Mouse (Mus musculus) stomach, embryonic 14.5 days (tissue): ENCODE measurements around the gene Cavin2. TPM values are rescaled to one million over a fixed set of nuclear protein-coding genes. Genes with fewer than 3 reads are reported as not detected.

Source experiments
- ATAC-seq: fragments of 200-750 bp; cut with Nextera tagmentation; 2 replicates; pipeline ENCODE4 v1.8.0; 2017; ENCODE audit warnings: low read depth, moderate TSS enrichment; ENCODE audit not compliant: insufficient number of reproducible peaks, insufficient read depth, low FRiP score
- H3K27ac ChIP-seq: fragments of 300-500 bp; sonication (generic); 2 replicates; pipeline ENCODE4 v1.5.1; 2014; ENCODE audit warnings: mild to moderate bottlenecking, low read length, moderate library complexity, mixed read lengths
- H3K27me3 ChIP-seq: fragments of 300-500 bp; sonication (generic); 2 replicates; pipeline ENCODE4 v1.6.1; 2014; ENCODE audit warnings: low read length, control low read depth, mixed read lengths; ENCODE audit not compliant: control insufficient read depth, insufficient read depth
- H3K36me3 ChIP-seq: fragments of 300-500 bp; sonication (generic); 2 replicates; pipeline ENCODE4 v1.6.1; 2014; ENCODE audit warnings: mild to moderate bottlenecking, control low read depth, low read length, moderate library complexity, mixed read lengths; ENCODE audit not compliant: control insufficient read depth, insufficient read depth
- H3K4me1 ChIP-seq: fragments of 300-500 bp; sonication (generic); 2 replicates; pipeline ENCODE4 v1.6.1; 2014; ENCODE audit warnings: low read length, control low read depth, mixed read lengths; ENCODE audit not compliant: control insufficient read depth, insufficient read depth
- H3K4me2 ChIP-seq: fragments of 300-500 bp; sonication (generic); replicated peaks from 2 replicates; pipeline ENCODE4 v1.6.1; 2014; ENCODE audit warnings: low read depth, low read length, control low read depth
- H3K4me3 ChIP-seq: fragments of 300-500 bp; sonication (generic); 2 replicates; pipeline ENCODE4 v1.5.1; 2014; ENCODE audit warnings: low read depth, low read length, control low read depth
- H3K9ac ChIP-seq: fragments of 300-500 bp; sonication (generic); replicated peaks from 2 replicates; pipeline ENCODE4 v1.6.1; 2014; ENCODE audit warnings: low read depth, mild to moderate bottlenecking, control low read depth, low read length, moderate library complexity, mixed read lengths
- H3K9me3 ChIP-seq: fragments of 300-500 bp; sonication (generic); 2 replicates; pipeline ENCODE4 v1.6.1; 2016; ENCODE audit warnings: low read depth, low read length, control low read depth; ENCODE audit not compliant: control insufficient read depth
- WGBS: fragments of 180-500 bp; shearing (Covaris S2); extraction: QIAGEN DNeasy Blood & Tissue Kit; methylation state at CpG from one replicate; pipeline ENCODE4 v1.1.7; 2014; 5-methylcytosine and 5-hydroxymethylcytosine counted together
- polyA plus RNA-seq: library from polyadenylated mRNA; unstranded; fragments of >200 nt; fragmentation: Nextera tagmentation; extraction: Ambion mirVana; gene quantifications from 2 replicates; pipeline ENCODE4 v1.2.1, GENCODE M21; 2014

The Cavin2 gene
- polyA plus RNA-seq, 1 experiment from 2014 or later: 88.5 TPM

- Histone ChIP-seq H3K36me3 (no peaks in the 10 kb centered on the region), H3K27ac (peak overlapping the region; percentile 98), H3K9me3 (no peaks in the 10 kb centered on the region), H3K4me1 (peaks cover 13% of the 10 kb centered on the region; the same call in 1 of the 2 replicates), H3K4me2 (peak overlapping the region; percentile 62), H3K4me3 (peak overlapping the region; percentile 35), H3K9ac (peak overlapping the region; percentile 40), H3K27me3 (no peaks in the 10 kb centered on the region)
- WGBS: 40% methylated on average over 4 of the region's 4 CpGs
- ATAC-seq: no peak
Measured at GRCm38 (mm10) chr1:51290634-51291033, 1.7 kb downstream of the Cavin2 start.

- peak overlapping the region; percentile 62; the same call in 1 of the 2 replicates for H3K4me2 ChIP-seq
- no peaks in the 10 kb centered on the region for H3K27me3 ChIP-seq
- no peak overlapping the region for H3K27ac ChIP-seq
- 89% methylated on average over 4 of the region's 4 CpGs for WGBS
- H3K9ac ChIP-seq: no peak overlapping the region
- peaks cover 13% of the 10 kb centered on the region; the same call in 1 of the 2 replicates for H3K4me1 ChIP-seq
- no peaks in the 10 kb centered on the region for H3K9me3 ChIP-seq
- no peak overlapping the region for H3K4me3 ChIP-seq
- H3K36me3 ChIP-seq: no peaks in the 10 kb centered on the region
- ATAC-seq: no peak
Measured at GRCm38 (mm10) chr1:51292348-51292747, 3.4 kb downstream of the Cavin2 start.

GRCm38 (mm10) chr1:51300295-51300930, 11.5 kb downstream of the Cavin2 start:
- H3K4me2 ChIP-seq: no peak overlapping the region
- peaks cover 10% of the 10 kb centered on the region for H3K36me3 ChIP-seq
- no peak overlapping the region for H3K27ac ChIP-seq
- no peak overlapping the region for H3K9ac ChIP-seq
- ATAC-seq: no peak
- H3K27me3 ChIP-seq: no peaks in the 10 kb centered on the region
- H3K4me3 ChIP-seq: no peak overlapping the region
- H3K4me1 ChIP-seq: no peaks in the 10 kb centered on the region
- WGBS: 78% methylated on average over 11 of the region's 11 CpGs
- H3K9me3 ChIP-seq: no peaks in the 10 kb centered on the region

GRCm38 (mm10) chr1:51307056-51307455, 18.1 kb downstream of the Cavin2 start:
- no peaks in the 10 kb centered on the region for H3K9me3 ChIP-seq
- no peak overlapping the region for H3K4me3 ChIP-seq
- WGBS: 85% methylated on average over 3 of the region's 3 CpGs
- H3K27me3 ChIP-seq: no peaks in the 10 kb centered on the region
- no peaks in the 10 kb centered on the region for H3K4me1 ChIP-seq
- no peak overlapping the region for H3K27ac ChIP-seq
- no peak overlapping the region for H3K4me2 ChIP-seq
- ATAC-seq: no peak
- H3K9ac ChIP-seq: no peak overlapping the region
- no peaks in the 10 kb centered on the region for H3K36me3 ChIP-seq

GRCm38 (mm10) chr1:51315476-51315875, 26.6 kb downstream of the Cavin2 start:
- WGBS: 37% methylated on average over 2 of the region's 2 CpGs
- H3K9me3 ChIP-seq: no peaks in the 10 kb centered on the region
- H3K36me3 ChIP-seq: no peaks in the 10 kb centered on the region
- ATAC-seq: no peak
- H3K27me3 ChIP-seq: no peaks in the 10 kb centered on the region
- H3K4me2 ChIP-seq: no peak overlapping the region
- H3K4me1 ChIP-seq: peaks cover 5% of the 10 kb centered on the region; the same call in 1 of the 2 replicates
- no peak overlapping the region for H3K4me3 ChIP-seq
- no peak overlapping the region for H3K9ac ChIP-seq
- H3K27ac ChIP-seq: no peak overlapping the region

- Histone ChIP-seq H3K9me3 (no peaks in the 10 kb centered on the region), H3K27me3 (no peaks in the 10 kb centered on the region), H3K9ac (no peak overlapping the region), H3K4me1 (no peaks in the 10 kb centered on the region), H3K36me3 (no peaks in the 10 kb centered on the region), H3K27ac (no peak overlapping the region), H3K4me2 (no peak overlapping the region), H3K4me3 (no peak overlapping the region)
- ATAC-seq: no peak
- WGBS: 63% methylated on average over 6 of the region's 6 CpGs
Measured at GRCm38 (mm10) chr1:51323506-51323905, 34.6 kb downstream of the Cavin2 start.

- no peak overlapping the region for H3K9ac ChIP-seq
- H3K9me3 ChIP-seq: no peaks in the 10 kb centered on the region
- 78% methylated on average over 1 of the region's 1 CpGs for WGBS
- H3K4me1 ChIP-seq: peaks cover 7% of the 10 kb centered on the region
- H3K27me3 ChIP-seq: no peaks in the 10 kb centered on the region
- ATAC-seq: no peak
- no peak overlapping the region for H3K4me2 ChIP-seq
- H3K27ac ChIP-seq: no peak overlapping the region
- H3K36me3 ChIP-seq: no peaks in the 10 kb centered on the region
- H3K4me3 ChIP-seq: no peak overlapping the region
Measured at GRCm38 (mm10) chr1:51328541-51328940, 39.6 kb downstream of the Cavin2 start.

- Histone ChIP-seq H3K4me2 (peak overlapping the region; percentile 51), H3K27ac (peak overlapping the region; percentile 61; the same call in 1 of the 2 replicates), H3K9ac (no peak overlapping the region), H3K36me3 (no peaks in the 10 kb centered on the region), H3K9me3 (no peaks in the 10 kb centered on the region), H3K4me3 (no peak overlapping the region), H3K27me3 (no peaks in the 10 kb centered on the region), H3K4me1 (peaks cover 7% of the 10 kb centered on the region)
- no peak for ATAC-seq
- WGBS: 21% methylated on average over 6 of the region's 6 CpGs
Measured at GRCm38 (mm10) chr1:51332986-51333385, 44.1 kb downstream of the Cavin2 start.
